Mouse (Mus musculus) neural tube, embryonic 10.5 days (tissue): ENCODE results near the gene Mmp25.
A peak's percentile ranks its signal among the peaks of the same experiment; 100 is the strongest.

Experiments used
- DNase-seq: peaks from one replicate; pipeline ENCODE4 v3.0.0-alpha.2; 2017; ENCODE audit warnings: low spot score; ENCODE audit errors: extremely low spot score

Gene Mmp25

DNA sequence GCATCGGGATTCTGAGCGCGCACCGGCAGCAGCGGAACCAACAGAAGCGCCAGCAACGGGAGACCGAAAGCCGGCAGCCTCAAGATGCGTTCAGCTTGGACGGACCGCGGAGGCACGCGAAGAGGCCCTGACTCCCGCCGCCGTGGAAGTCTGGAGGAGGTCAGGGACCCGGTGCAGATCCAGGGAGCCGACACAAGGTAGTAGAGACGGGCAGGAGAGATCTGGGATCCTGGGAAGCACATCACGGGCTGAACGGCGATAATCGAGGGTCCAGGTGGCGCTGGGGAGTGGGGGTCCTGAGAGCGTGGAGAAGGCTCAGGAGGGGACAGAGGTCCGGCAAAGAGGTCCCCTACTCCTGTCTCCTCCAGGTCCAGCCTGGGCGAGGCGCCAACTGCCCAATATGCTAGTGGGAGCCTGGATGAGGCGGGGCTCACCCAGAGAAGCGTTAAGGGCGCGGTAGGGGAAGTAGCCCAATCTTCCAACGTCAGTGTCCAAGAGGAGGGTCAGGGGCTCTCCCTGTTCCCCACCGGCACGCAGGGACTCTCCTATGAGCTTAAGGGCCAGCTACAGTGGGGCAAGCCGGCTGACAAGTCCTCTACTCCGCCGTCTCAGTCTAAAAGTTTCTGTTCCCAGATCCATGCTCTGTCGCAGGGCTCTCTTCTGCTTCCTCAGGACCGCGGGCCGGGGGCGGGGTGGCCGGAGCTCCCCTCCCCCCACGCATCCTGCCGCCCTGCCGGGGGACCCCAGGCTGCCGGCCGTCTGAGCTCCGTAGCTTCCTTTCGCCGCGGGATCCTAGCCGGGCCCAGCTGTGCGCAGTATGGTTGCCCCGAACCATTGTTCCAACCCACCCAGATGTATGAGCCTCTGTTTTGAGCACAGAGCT is at the start of gene Mmp25:
Mmp25 (minus strand) TSS at position 665 of the 883 bp plus-strand sequence.
- DNase-seq = peak; percentile 62

- DNase-seq = no peak
These were observed 49.4 kb upstream of the Mmp25 start for GRCm38 (mm10) chr17:23694491-23694890.

GRCm38 (mm10) chr17:23683856-23684672 is 39.0 kb upstream of the Mmp25 start, which contains the start of gene Cldn9:
Gene Cldn9 (minus strand): TSS chr17:23684026.
- no peak for DNase-seq

DNA sequence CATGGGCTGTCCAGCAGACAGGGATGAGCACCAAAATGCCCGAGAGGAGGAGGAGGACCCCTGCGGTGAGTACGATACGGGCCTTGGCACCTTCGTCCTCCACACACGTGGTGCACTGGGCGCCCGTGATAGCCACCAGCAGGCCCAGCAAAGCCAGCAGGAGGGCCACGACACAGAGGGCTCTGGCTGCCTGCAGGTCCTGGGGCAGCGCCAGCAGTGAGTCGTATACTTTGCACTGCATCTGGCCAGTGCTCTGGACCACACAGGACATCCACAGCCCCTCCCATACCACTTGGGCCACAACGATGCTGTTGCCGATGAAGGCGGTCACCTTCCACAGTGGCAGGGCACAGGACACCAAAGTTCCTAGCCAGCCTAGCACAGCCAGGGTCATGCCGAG is 38.1 kb upstream of the Mmp25 start:
- DNase-seq = no peak

DNA sequence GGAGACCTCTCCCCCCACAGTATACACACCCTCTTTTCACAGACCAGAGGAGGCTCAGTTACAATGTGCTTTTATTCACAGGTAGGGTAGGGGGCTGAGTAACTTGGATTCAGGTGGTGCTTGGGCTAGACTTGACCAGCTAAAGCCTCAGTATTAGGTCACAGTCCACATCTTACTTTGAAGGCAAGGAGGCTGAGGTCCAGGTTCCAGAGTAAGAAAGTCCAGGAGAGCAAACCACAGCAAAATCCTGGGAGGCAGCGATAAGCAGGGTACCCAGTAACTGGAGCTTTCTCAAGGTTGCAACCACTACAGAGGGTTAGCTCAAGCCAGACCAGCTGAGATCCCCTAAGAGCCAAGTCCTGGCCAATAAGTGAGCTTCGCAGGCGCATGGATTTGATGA is 37.5 kb upstream of the Mmp25 start:
- DNase-seq = no peak

DNA sequence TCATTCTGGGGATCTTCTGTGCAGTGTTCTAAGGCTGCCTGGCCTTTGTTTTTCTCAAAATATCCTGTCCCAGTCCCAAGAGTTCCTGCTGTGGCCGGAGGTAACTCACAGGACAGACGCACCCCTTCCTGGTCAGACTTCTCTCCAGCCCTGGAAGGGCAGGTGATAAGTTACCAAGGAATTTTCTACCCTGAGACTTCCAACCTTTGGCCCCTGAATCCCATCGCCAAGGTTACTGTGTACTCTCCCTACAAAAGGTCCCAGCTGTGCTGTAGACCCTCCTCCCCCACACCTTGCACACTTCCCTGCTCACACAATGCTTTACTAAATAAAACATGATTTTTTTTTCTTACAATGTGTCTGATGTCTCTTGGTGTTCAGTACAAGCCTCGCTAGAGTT is 37.0 kb upstream of the Mmp25 start:
- no peak for DNase-seq

DNA sequence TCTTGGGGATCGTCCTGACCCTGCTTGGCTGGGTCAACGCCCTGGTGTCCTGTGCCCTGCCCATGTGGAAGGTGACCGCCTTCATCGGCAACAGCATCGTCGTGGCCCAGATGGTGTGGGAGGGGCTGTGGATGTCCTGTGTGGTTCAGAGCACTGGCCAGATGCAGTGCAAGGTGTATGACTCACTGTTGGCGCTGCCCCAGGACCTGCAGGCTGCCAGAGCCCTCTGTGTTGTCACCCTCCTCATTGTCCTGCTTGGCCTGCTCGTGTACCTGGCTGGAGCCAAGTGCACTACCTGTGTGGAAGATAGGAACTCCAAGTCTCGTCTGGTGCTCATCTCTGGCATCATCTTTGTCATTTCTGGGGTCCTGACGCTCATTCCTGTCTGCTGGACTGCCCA is 36.0 kb upstream of the Mmp25 start:
- no peak for DNase-seq

DNA sequence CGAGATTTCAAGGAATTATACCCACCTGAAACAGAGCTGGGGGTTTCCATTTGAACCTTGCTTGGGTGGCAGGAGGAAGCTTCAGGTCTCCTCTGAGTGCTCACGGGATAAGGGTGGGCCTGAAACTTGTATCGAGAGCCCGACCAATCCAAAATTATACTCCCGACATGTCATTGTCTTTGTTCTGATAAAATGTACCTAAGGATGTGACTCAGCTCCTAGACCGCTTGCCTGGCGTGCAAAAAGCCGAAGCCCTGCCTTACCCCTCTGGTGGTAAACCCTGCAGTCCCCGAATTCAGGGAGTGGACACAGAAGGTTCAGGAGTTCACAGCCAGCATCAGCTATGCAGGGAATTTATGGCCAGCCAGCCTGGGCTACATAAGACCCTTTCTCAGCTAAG is 35.3 kb upstream of the Mmp25 start:
- DNase-seq = no peak

- no peak for DNase-seq
These were observed 34.2 kb upstream of the Mmp25 start, which contains the start of gene Cldn6 for GRCm38 (mm10) chr17:23679127-23679835. Gene Cldn6 (plus strand): TSS chr17:23679249.

DNA sequence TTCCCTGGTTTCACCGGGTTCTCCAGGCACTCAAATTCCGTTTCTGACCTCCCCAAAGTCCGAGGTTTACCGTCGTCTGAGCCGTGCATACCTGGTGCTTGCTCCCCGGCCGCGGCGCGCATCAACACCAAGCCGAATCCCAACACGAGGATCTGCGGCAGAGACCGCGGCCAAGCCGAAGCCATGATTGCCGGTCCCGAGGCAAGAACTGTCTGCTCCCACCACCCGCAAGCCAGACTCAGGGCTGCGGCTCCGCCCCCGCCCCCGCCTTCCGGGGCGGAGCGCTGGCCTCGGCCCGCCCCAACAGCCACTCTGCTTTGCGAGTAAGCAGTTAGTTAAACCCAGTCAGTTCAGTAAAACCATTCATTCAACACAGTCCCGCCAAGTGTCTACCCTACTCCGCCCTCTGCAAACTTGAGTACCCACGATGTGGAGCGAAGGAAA is 32.2 kb upstream of the Mmp25 start, which contains the start of gene Tnfrsf12a:
Tnfrsf12a (minus strand) TSS at position 233 of the 444 bp plus-strand sequence.
- DNase-seq = peak; percentile 84

- no peak for DNase-seq
These were observed 31.5 kb upstream of the Mmp25 start for GRCm38 (mm10) chr17:23676473-23677031.

- DNase-seq = no peak
These were observed 30.6 kb upstream of the Mmp25 start for GRCm38 (mm10) chr17:23675564-23676281.

DNA sequence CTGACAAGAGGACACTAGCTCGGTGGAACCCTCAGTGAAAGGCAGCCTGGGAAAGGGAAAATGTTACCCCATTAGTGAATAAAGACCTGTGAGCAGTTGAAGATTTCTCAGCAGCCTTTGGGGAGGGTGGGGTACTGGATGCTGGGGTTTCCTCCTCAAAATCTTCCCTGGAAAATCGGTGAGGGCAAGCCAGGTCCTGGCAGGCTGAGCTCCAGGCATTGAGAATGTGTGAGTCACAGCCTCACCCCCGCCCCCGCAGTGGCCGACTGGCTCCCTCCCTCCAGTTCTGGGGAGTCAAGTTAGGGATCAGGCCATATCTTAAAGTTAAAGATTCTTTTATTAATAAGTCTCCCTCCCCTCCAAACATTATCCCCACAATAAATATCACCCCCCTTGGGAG is 30.1 kb upstream of the Mmp25 start:
- no peak for DNase-seq

DNA sequence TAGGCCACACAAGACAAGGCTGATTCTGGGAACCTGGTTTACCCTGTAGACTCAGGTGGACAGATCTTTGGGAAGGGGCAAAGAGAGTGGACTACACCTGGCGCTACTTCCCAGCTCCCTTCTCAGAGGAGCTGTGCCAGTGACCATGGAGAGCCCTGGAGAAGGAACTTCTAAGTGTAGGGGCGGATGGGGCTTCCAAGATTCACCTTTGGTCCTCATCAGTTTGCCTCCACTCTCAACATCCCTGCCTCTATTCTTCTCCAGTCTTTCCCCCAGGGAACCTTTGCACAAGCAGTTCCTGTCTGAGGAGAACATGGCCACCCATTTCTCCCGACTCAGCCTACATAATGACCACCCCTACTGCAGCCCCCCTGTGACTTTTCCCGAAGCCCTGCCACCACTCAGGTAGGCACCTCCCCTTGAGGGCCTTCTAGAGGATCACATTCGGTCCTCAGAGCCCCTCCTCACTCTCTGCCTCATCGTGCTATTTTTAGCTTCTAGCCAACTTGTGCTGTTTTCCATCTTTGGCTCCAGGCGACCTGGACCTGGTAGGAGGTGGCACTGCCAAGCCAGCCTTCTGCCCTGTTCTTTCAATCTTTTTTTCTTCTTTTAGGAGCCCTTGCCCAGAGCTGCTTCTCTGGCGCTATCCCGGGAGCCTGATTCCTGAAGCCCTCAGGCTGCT is 29.3 kb upstream of the Mmp25 start:
- no peak for DNase-seq

GRCm38 (mm10) chr17:23673424-23674073 is 28.5 kb upstream of the Mmp25 start, which contains the start of the genes Hcfc1r1 and Thoc6:
Gene Hcfc1r1 (plus strand): TSS chr17:23673596.
Gene Thoc6 (minus strand): TSS chr17:23673882.
- peak; percentile 92 for DNase-seq

- DNase-seq = no peak
These were observed 27.7 kb upstream of the Mmp25 start for GRCm38 (mm10) chr17:23672761-23673160.

DNA sequence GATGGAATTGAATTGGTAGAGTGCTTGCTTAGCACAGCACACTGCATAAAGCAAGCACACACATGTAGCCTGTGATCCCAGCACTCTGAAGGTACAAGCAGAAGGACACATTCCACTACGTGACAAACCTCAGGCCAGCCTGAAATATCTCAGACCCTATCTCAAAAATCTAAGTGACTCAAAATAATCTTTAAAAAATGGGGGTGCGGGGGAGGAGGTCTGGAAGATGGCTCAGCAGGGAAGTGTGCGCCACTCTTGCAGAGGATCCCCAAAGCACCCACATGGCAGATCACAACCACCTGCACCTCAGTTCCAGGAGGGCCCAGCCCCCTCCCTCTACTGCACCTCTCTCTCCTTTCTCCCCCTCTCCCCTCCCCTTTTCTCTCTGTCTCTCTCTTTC is 26.4 kb upstream of the Mmp25 start:
- DNase-seq = no peak

DNA sequence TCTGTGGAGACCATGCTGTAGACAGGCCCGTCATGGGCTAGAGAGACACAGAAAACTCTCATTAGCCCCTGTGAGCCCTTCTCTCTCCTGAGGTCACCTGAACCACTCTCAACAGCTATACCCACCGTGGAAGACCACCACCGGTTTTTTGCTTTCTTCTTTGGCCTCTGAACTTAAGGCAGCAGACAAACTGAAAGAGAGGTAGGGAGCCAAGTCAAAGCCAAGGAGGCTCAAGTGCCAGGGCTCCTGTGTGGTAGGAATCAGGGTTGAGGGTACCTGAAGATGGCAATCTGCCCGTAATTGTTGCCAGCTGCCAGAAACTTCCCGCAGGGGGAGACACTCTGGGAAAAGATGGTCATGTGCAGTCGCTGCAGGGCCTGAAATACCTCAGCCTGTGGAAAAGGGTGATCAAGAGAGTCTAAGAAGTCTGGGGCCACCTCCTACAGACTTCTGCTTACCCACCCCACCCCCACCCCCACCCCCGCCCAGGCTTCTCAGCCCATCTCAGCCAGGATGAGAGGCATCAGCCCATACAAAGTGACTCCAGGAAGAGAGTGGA is 25.5 kb upstream of the Mmp25 start:
- DNase-seq = no peak

- no peak for DNase-seq
These were observed 20.4 kb upstream of the Mmp25 start for GRCm38 (mm10) chr17:23665511-23665910.
